Mouse (Mus musculus) hindbrain, embryonic 14.5 days (tissue): ENCODE measurements around the gene Card19. TPM values are rescaled to one million over a fixed set of nuclear protein-coding genes. Genes with fewer than 3 reads are reported as not detected.
A peak's percentile ranks its signal among the peaks of the same experiment; 100 is the strongest.

ENCODE experiments used
- ATAC-seq: fragments of 200-750 bp; cut with Nextera tagmentation; 2 replicates; pipeline ENCODE4 v1.8.0; 2017; ENCODE audit warnings: moderate number of reproducible peaks, mild to moderate bottlenecking, moderate TSS enrichment, moderate library complexity; ENCODE audit not compliant: low FRiP score
- DNase-seq: peaks from one replicate; pipeline ENCODE4 v3.0.0-alpha.2; 2015; ENCODE audit warnings: low spot score
- H3K27ac ChIP-seq: fragments of 300-500 bp; sonication (generic); 2 replicates; pipeline ENCODE4 v1.5.1; 2014; ENCODE audit warnings: mild to moderate bottlenecking, moderate library complexity
- H3K27me3 ChIP-seq: fragments of 300-500 bp; sonication (generic); 2 replicates; pipeline ENCODE4 v1.6.1; 2014; ENCODE audit warnings: mild to moderate bottlenecking, low read length, mixed read lengths; ENCODE audit not compliant: control insufficient read depth, insufficient read depth
- H3K36me3 ChIP-seq: fragments of 300-500 bp; sonication (generic); replicated peaks from 2 replicates; pipeline ENCODE4 v1.6.1; 2014; ENCODE audit not compliant: control insufficient read depth, insufficient read depth
- H3K4me1 ChIP-seq: fragments of 300-500 bp; sonication (generic); replicated peaks from 2 replicates; pipeline ENCODE4 v1.6.1; 2014; ENCODE audit warnings: antibody characterized with exemption, low read length, mixed read lengths; ENCODE audit not compliant: control insufficient read depth, insufficient read depth
- H3K4me2 ChIP-seq: fragments of 300-500 bp; sonication (generic); replicated peaks from 2 replicates; pipeline ENCODE4 v1.6.1; 2014; ENCODE audit warnings: mild to moderate bottlenecking, moderate library complexity
- H3K4me3 ChIP-seq: fragments of 300-500 bp; sonication (generic); replicated peaks from 2 replicates; pipeline ENCODE4 v1.5.1; 2014; ENCODE audit warnings: mild to moderate bottlenecking, low read length
- H3K9ac ChIP-seq: fragments of 300-500 bp; sonication (generic); 2 replicates; pipeline ENCODE4 v1.6.1; 2014
- H3K9me3 ChIP-seq: fragments of 300-500 bp; sonication (generic); 2 replicates; pipeline ENCODE4 v1.6.1; 2016; ENCODE audit warnings: low read length; ENCODE audit not compliant: control insufficient read depth
- WGBS: fragments of 180-500 bp; shearing (Covaris S2); extraction: QIAGEN DNeasy Blood & Tissue Kit; methylation state at CpG from one replicate; pipeline ENCODE4 v1.1.7; 2014; 5-methylcytosine and 5-hydroxymethylcytosine counted together
- polyA plus RNA-seq: library from polyadenylated mRNA; unstranded; fragments of >200 nt; fragmentation: Nextera tagmentation; extraction: Ambion mirVana; gene quantifications from 2 replicates; pipeline ENCODE4 v1.2.1, GENCODE M21; 2014

Gene Card19
- polyA plus RNA-seq: 31.0 and 37.0 TPM in 2 replicates

DNA sequence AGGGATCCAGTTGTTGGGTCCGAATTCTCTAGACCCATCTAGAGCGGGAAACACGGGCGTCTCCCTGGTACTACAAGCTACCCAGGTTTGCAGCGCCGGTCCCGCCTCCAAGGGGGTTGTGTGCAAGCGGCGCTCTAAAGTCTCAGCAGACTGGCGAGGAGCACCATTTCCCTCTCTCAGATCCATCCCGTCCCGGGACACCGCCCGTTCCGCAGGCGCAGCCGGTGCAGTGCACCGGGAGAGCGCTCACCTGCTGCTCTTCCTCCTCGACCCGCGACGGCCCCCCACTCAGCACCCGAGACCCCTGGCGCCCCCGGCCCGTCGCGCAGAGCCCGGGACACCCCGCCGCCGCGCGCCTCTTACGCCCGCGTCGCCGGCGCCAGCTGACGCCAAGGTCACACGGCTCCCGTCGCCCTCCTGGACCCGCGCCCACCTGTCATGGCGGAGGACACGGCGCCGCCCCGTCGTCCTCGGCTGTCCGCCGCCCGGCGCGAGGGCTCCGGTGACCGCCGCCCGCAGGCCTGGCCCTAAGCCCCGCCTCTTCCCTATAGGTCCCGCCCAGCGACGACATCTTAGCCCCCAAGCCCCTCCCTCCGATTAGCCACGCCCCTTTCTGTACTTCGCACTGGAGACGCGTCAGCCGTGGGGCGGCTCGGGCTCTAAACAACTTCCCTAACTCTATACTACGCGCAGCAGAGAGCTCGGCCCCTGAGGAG lies at the start of gene Card19:
Gene Card19, minus strand, starts transcription at position 534 of the 716 bp plus-strand sequence.
- Histone ChIP-seq H3K4me3 (peak within 1 kb of the TSS; percentile 75), H3K27me3 (no peaks in the 10 kb centered on the region), H3K36me3 (no peaks in the 10 kb centered on the region), H3K9me3 (no peaks in the 10 kb centered on the region), H3K27ac (0 out of 2 replicates have a peak within 1 kb of the TSS, but pooled peaks have one; percentile 17), H3K4me1 (peaks cover 36% of the 10 kb centered on the region), H3K4me2 (peak within 1 kb of the TSS; percentile 87), H3K9ac (peak within 1 kb of the TSS; percentile 81)
- DNase-seq: peak; percentile 89
- under 1% methylated on average over 78 of the region's 78 CpGs for WGBS
- ATAC-seq: peak; percentile 81

DNA sequence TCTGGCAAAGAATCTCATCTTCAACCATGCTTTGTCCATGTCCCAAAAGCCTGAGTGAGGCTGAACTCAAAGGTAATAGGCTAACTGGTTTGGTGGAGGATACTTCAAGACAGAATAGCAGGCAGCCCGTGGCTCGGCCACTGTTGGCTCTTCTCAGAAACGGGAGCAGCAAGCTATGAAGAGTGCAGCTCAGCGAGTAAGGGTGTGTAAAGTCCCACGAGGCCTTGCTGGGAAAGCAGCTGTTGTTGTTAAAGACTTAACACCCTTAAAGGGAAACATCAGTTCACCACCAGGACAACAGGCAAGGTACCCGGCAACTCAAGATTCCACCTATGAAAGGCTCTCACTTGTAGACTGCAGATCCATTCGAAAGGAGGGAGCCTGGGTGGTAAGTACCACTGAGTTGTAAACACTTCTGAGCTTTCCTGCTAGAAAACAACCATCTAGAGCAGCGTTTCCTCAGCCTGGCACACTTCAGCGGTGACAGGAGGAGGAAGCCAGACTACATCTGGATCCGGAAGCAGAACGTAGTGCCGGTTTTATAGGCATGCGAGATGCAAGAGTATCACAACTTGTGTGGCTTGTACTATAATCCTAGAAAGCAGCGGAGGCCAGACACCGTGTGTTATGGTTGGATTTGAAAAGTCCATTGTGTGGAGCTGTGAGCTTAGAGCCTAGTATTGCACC lies 44.3 kb upstream of the Card19 start:
- WGBS: 83% methylated on average over 15 of the region's 15 CpGs
- H3K9ac ChIP-seq: no peak overlapping the region
- ATAC-seq (no peak), DNase-seq (no peak)
- H3K27ac ChIP-seq: no peak overlapping the region
- H3K36me3 ChIP-seq: no peaks in the 10 kb centered on the region
- H3K4me2 ChIP-seq: no peak overlapping the region
- H3K4me1 ChIP-seq: no peaks in the 10 kb centered on the region
- no peak overlapping the region for H3K4me3 ChIP-seq
- no peaks in the 10 kb centered on the region for H3K27me3 ChIP-seq
- no peaks in the 10 kb centered on the region for H3K9me3 ChIP-seq

DNA sequence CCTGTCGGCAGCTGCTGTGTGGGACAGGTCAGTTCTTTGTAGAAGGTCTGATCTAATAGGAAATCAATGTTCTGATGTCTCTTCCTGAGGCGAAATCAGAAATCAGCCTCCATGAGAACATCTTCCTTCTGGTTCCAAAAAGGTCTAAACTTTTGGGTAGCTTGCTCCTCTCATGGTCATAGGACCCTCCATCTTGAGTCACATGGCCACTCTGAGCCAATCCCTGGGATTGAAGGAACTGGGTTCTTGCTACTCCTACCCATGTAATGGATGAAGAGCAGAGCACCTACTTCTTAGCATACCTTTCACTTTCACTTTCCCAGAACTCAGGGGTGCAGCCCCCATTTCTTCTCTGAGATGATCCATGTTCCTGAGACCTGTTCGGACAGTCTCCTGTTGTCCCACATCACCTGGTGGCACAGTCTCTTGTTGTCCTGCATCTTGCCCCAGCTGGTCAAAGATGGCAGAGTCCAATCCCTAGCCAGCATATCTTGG lies 42.0 kb upstream of the Card19 start:
- Histone ChIP-seq H3K27ac (no peak overlapping the region), H3K27me3 (no peaks in the 10 kb centered on the region), H3K4me2 (no peak overlapping the region), H3K36me3 (no peaks in the 10 kb centered on the region), H3K4me1 (no peaks in the 10 kb centered on the region), H3K9me3 (no peaks in the 10 kb centered on the region), H3K4me3 (no peak overlapping the region), H3K9ac (no peak overlapping the region)
- 91% methylated on average over 3 of the region's 3 CpGs for WGBS
- ATAC-seq (no peak), DNase-seq (no peak)

DNA sequence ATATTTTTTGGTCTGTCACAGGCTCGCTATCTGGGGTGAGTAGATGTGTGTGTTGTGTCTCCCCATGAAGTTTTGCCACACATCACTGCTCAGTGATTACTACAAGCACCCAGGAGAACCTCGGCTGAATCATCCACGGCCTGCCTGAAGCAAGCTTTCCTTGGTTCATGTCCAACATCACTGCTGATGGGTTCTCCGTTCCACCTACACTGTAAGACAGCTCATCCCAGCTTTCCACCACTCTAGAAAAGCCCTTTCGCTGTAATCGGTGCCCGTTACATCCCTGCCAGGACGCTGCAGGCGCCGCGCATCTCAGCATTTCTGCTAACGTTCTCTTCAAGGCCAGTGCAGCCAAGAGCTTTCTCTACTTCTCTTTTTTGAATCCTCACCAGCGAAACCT lies 36.9 kb upstream of the Card19 start:
- ATAC-seq (no peak), DNase-seq (no peak)
- Histone ChIP-seq H3K4me3 (no peak overlapping the region), H3K27ac (no peak overlapping the region), H3K9ac (no peak overlapping the region), H3K36me3 (no peaks in the 10 kb centered on the region), H3K9me3 (no peaks in the 10 kb centered on the region), H3K4me2 (no peak overlapping the region), H3K4me1 (no peaks in the 10 kb centered on the region), H3K27me3 (peaks cover 13% of the 10 kb centered on the region)
- WGBS: 88% methylated on average over 13 of the region's 13 CpGs

DNA sequence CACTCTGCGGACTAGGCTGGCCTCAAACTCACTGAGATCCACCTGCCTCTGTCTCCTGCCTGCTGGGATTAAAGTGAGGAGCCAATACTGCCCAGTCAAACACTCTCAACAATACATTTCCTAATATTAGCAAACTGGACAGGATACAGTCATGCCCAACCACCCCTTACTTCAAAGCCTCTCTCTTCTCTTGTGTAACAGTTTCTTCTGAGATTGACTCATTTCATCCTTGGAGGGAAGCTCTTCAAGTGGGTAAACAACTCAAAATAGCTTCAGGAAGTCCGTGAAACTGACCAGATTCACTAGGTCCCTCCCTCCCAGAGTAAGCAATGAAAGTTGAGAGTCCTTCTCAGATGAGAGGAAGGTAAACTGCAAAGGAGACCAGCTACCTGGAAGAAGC lies 36.3 kb upstream of the Card19 start:
- ATAC-seq (no peak), DNase-seq (no peak)
- 70% methylated on average over 2 of the region's 2 CpGs for WGBS
- Histone ChIP-seq H3K9ac (no peak overlapping the region), H3K4me2 (no peak overlapping the region), H3K4me1 (no peaks in the 10 kb centered on the region), H3K27ac (no peak overlapping the region), H3K36me3 (no peaks in the 10 kb centered on the region), H3K4me3 (no peak overlapping the region), H3K27me3 (peaks cover 19% of the 10 kb centered on the region), H3K9me3 (no peaks in the 10 kb centered on the region)

DNA sequence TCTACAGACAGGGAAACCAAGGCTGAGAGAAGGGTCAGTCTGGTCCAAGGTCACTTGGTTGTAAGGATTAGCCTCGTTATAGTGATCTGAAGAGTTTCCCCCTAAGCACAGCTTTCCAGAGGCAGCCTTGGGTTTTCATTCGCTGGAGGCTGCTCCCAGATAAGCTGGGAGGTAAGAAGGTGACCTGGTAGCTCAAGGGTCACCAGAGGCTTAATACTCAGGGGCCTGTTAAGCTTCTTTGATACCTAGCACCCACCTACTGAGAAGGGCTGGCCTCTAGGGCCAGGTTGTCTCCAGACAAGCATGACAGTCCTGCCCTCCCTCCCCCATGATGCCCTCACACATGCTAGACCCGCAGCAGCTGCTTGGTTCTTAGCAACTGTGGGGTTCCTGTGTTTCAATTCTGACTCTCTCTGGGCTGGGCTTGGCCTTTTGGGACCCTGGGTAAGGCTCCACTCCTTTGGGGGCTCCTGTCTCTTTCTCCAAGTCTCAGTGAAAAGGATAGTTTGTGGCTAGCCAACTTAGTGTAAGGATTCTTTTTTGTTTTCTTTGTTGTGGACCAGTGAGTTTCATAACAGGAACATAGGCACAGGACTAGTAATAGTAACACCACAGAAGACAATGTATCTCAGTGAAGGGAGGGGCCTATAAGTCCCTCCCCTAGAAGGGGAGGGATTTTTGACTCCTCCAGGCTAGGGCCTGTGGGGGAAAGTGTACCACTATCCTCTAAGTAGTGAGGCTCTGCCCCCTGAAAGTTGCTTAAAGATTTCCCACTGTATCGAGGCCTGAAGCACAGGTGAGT lies 35.1 kb upstream of the Card19 start:
- Histone ChIP-seq H3K4me3 (no peak overlapping the region), H3K27ac (no peak overlapping the region), H3K36me3 (no peaks in the 10 kb centered on the region), H3K4me2 (no peak overlapping the region), H3K9ac (no peak overlapping the region), H3K4me1 (no peaks in the 10 kb centered on the region), H3K27me3 (peaks cover 30% of the 10 kb centered on the region), H3K9me3 (no peaks in the 10 kb centered on the region)
- 35% methylated on average over 4 of the region's 4 CpGs for WGBS
- no peak for DNase-seq
- no peak for ATAC-seq

DNA sequence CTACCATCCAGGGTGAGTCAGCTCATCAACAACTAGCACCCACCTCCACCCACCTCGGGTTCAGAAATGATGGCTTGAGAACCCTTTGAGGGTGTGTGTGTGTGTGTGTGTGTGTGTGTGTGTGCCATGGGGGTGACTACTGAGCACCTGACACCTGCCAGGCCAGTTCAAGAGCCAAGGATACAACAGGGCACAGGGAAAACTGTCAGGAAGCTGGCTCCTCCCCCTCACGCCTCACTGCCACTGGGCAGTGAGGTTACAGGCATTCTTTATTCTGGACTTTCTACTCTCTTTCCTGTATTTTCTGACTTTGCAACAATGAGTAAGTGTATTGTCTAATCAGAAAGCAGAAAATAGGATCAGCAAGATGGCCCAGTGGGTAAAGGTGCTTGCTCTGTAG lies 33.8 kb upstream of the Card19 start:
- WGBS: 76% methylated on average over 2 of the region's 2 CpGs
- no peaks in the 10 kb centered on the region for H3K4me1 ChIP-seq

DNA sequence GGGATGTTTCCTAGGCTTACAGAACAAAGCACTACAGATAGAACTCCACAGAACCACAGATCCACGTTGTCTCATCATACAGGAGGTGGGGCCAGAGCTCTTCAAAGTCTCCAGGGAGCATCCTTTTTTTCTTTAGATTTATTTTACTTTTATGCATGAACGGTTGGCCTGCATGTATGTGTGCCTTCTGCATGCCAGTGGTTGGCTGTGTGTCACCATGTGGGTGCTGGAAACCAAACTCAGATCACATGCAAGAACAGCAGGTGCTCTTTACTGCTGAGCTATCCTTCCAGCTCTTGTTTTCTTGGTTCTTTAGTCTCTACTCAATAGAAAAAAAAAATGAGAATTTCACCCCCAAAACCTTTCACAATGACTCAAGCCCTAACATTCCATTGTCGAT lies 33.1 kb upstream of the Card19 start:
- no peak for DNase-seq
- Histone ChIP-seq H3K9me3 (no peaks in the 10 kb centered on the region), H3K4me3 (no peak overlapping the region), H3K27me3 (peaks cover 30% of the 10 kb centered on the region), H3K36me3 (no peaks in the 10 kb centered on the region), H3K9ac (no peak overlapping the region), H3K4me1 (no peaks in the 10 kb centered on the region), H3K27ac (no peak overlapping the region), H3K4me2 (no peak overlapping the region)
- no peak for ATAC-seq
- WGBS: 67% methylated on average over 3 of the region's 3 CpGs

More for the DNA sequence above, 33.8 kb upstream of the Card19 start:
- DNase-seq (no peak), ATAC-seq (no peak)
- H3K4me3 ChIP-seq: no peak overlapping the region
- no peak overlapping the region for H3K27ac ChIP-seq
- peaks cover 30% of the 10 kb centered on the region for H3K27me3 ChIP-seq
- no peak overlapping the region for H3K4me2 ChIP-seq
- H3K36me3 ChIP-seq: no peaks in the 10 kb centered on the region
- H3K9ac ChIP-seq: no peak overlapping the region
- H3K9me3 ChIP-seq: no peaks in the 10 kb centered on the region

DNA sequence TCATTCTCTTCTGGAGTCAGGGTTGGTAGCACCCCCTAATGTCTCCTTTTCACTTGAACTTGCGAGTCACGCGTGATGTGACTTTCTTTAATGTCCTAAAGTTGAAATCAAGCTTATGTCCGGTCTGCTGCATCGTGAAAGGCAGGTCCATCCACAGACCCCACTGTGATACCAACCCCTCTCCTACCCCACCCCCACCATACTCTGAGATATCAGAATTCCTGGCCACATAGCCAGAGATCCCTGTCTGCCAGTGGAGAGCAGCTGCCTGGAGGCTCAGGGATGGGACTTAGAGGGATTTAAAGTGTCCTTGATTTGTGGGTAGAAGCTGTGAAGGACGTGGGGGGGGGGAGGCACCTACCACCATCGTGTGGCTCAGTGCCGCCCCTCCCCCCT lies 32.6 kb upstream of the Card19 start, which contains the start of gene Susd3:
Gene Susd3, minus strand, starts transcription at position 240 of the 396 bp plus-strand sequence.
- H3K4me1 ChIP-seq: no peaks in the 10 kb centered on the region
- H3K36me3 ChIP-seq: no peaks in the 10 kb centered on the region
- H3K9me3 ChIP-seq: no peaks in the 10 kb centered on the region
- WGBS: 18% methylated on average over 7 of the region's 8 CpGs
- DNase-seq: no peak
- H3K4me3 ChIP-seq: peak within 1 kb of the TSS; percentile 28
- peak within 1 kb of the TSS; percentile 52 for H3K4me2 ChIP-seq
- H3K27ac ChIP-seq: no peak within 1 kb of the TSS
- peaks cover 30% of the 10 kb centered on the region for H3K27me3 ChIP-seq
- no peak within 1 kb of the TSS for H3K9ac ChIP-seq
- no peak for ATAC-seq
